Mouse (Mus musculus) fat pad, adult 2 months (tissue): ENCODE measurements around the gene Ezh1.

Experiments
- DNase-seq: peaks from one replicate; pipeline ENCODE4 v3.0.0-alpha.2; 2011; ENCODE audit warnings: low read depth, low spot score; ENCODE audit errors: extremely low read depth

Ezh1 gene

GRCm38 (mm10) chr11:101247521-101248030, 21.3 kb upstream of the Ezh1 start:
- DNase-seq, result no peak

GRCm38 (mm10) chr11:101246702-101247012, 20.4 kb upstream of the Ezh1 start:
- DNase-seq, result no peak

- no peak for DNase-seq
These were observed 19.8 kb upstream of the Ezh1 start, which contains the start of gene Ramp2 for GRCm38 (mm10) chr11:101245855-101246701. Gene Ramp2, plus strand, starts transcription at chr11:101246028.

GRCm38 (mm10) chr11:101245071-101245470, 18.8 kb upstream of the Ezh1 start:
- DNase-seq, result no peak

GRCm38 (mm10) chr11:101238071-101238647, 11.9 kb upstream of the Ezh1 start:
- DNase-seq, result no peak

GRCm38 (mm10) chr11:101236782-101237181, 10.5 kb upstream of the Ezh1 start:
- DNase-seq, result no peak

GRCm38 (mm10) chr11:101235429-101235828, 9.2 kb upstream of the Ezh1 start:
- DNase-seq, result no peak

- no peak for DNase-seq
These were observed 7.9 kb upstream of the Ezh1 start for GRCm38 (mm10) chr11:101234124-101234523.

- no peak for DNase-seq
These were observed 7.0 kb upstream of the Ezh1 start for GRCm38 (mm10) chr11:101233240-101233639.

GRCm38 (mm10) chr11:101232010-101232839, 6.0 kb upstream of the Ezh1 start:
- DNase-seq, result no peak

- no peak for DNase-seq
These were observed 5.0 kb upstream of the Ezh1 start for GRCm38 (mm10) chr11:101230991-101231871.

GRCm38 (mm10) chr11:101230526-101230925, 4.3 kb upstream of the Ezh1 start:
- DNase-seq, result no peak

- no peak for DNase-seq
These were observed 3.8 kb upstream of the Ezh1 start for GRCm38 (mm10) chr11:101230061-101230511.

- DNase-seq, result no peak
These were observed 3.2 kb upstream of the Ezh1 start for GRCm38 (mm10) chr11:101229361-101229900.

GRCm38 (mm10) chr11:101225331-101226064, 765 bp downstream of the Ezh1 start:
- DNase-seq, result no peak

GRCm38 (mm10) chr11:101224337-101224736, 1.9 kb downstream of the Ezh1 start:
- DNase-seq, result no peak

GRCm38 (mm10) chr11:101221306-101221986, 4.8 kb downstream of the Ezh1 start:
- DNase-seq, result no peak

GRCm38 (mm10) chr11:101220853-101221252, 5.4 kb downstream of the Ezh1 start:
- no peak for DNase-seq
